Mouse (Mus musculus) CD4-positive helper T cell, adult 2 months (primary cell): ENCODE measurements around the gene 1700029F12Rik.

Experiments used
- DNase-seq: peaks from one replicate; pipeline ENCODE4 v3.0.0-alpha.2; 2012; ENCODE audit warnings: low read depth, missing footprints, low spot score

The 1700029F12Rik gene

GRCm38 (mm10) chr13:96973318-96973717, 60.8 kb downstream of the 1700029F12Rik start:
- DNase-seq, result no peak
